Mouse (Mus musculus): ENCODE results near the gene Tbc1d1. TPM values are rescaled to one million over a fixed set of nuclear protein-coding genes. Genes with fewer than 3 reads are reported as not detected.

Tbc1d1 gene
- total and polyA plus RNA-seq, 3 experiments: 26.0 to 38.6 (median 31.9) TPM

- in situ Hi-C loops (cut with MboI; ENCODE audit: low pct_ligation_motif_present, low pct_unique_long_range_greater_than_20kb, low sequenced_read_pairs): loop anchor here (5.0 kb wide), 1 partner anchor 37 kb away; no protein-coding TSS in a partner anchor
- H3K4me2 ChIP-seq (ENCODE audit: insufficient read depth, low read depth, poor library complexity, severe bottlenecking): no peak overlapping the region
- H3K27me3 ChIP-seq (replicated peaks): no peaks in the 10 kb centered on the region
- H3K27ac ChIP-seq (ENCODE audit: insufficient read depth, low read depth): no peak overlapping the region
- dilution Hi-C loops (cut with MboI; ENCODE audit: extremely low pct_ligation_motif_present, extremely low pct_unique_long_range_greater_than_20kb, low sequenced_read_pairs): no loop called here
- H3K79me2 ChIP-seq (replicated peaks; ENCODE audit: control insufficient read depth, extremely low read depth, insufficient read depth, poor library complexity, severe bottlenecking): no peaks in the 10 kb centered on the region; the same call in 1 of the 2 replicates
- DNase-seq (ENCODE audit: extremely low read depth): no peak
- no peak overlapping the region for H3K4me3 ChIP-seq (replicated peaks in 1 of 3; ENCODE audit: low read depth in 2 of 3, low read length in 2 of 3, poor library complexity in 1 of 3)
- H3K9ac ChIP-seq (ENCODE audit: insufficient read depth, low read depth): no peak overlapping the region
- peaks cover 15 to 50% of the 10 kb centered on the region in 2 experiments for H3K4me1 ChIP-seq (ENCODE audit: control insufficient read depth in 1 of 2, insufficient read depth in 2 of 2)
- TF ChIP-seq RCOR1 (conservative IDR thresholded peaks at IDR 0.05; ENCODE audit: low read depth, low read length): no peak
- no peak for TF ChIP-seq EP300 (IDR thresholded peaks at IDR 0.05; ENCODE audit: low read length)
- TF ChIP-seq POLR2A (IDR thresholded peaks at IDR 0.05; ENCODE audit: low read depth, low read length): no peak
- no peak for TF ChIP-seq BHLHE40 (IDR thresholded peaks at IDR 0.05; ENCODE audit: low read depth, low read length)
- TF ChIP-seq JUN (IDR thresholded peaks at IDR 0.05; ENCODE audit: insufficient read depth, low read depth, low read length): no peak
- no peak for TF ChIP-seq MEF2A (IDR thresholded peaks at IDR 0.05; ENCODE audit: borderline replicate concordance, low read depth, low read length)
- no peak for TF ChIP-seq MAFK (IDR thresholded peaks at IDR 0.05; ENCODE audit: insufficient replicate concordance, low read length)
- peaks cover 0 to 24% of the 10 kb centered on the region in 2 experiments for H3K36me3 ChIP-seq (replicated peaks in 1 of 2; ENCODE audit: control insufficient read depth in 1 of 2, insufficient read depth in 1 of 2, low read length in 1 of 2)
- no peaks in the 10 kb centered on the region for H3K9me3 ChIP-seq (replicated peaks; ENCODE audit: low read length)
Observed at GRCm38 (mm10) chr5:64244745-64245144, 88.6 kb downstream of the Tbc1d1 start.

GRCm38 (mm10) chr5:64251435-64251834 lies 95.3 kb downstream of the Tbc1d1 start:
- DNase-seq (ENCODE audit: extremely low read depth): no peak
- Histone ChIP-seq H3K9ac (ENCODE audit: insufficient read depth, low read depth) (no peak overlapping the region), H3K36me3 (replicated peaks in 1 of 2; ENCODE audit: control insufficient read depth in 1 of 2, insufficient read depth in 1 of 2, low read length in 1 of 2) (peaks cover 1 to 33% of the 10 kb centered on the region in 2 experiments), H3K27ac (ENCODE audit: insufficient read depth, low read depth) (no peak overlapping the region), H3K9me3 (replicated peaks; ENCODE audit: low read length) (no peaks in the 10 kb centered on the region), H3K4me1 (ENCODE audit: control insufficient read depth in 1 of 2, insufficient read depth in 2 of 2) (peaks cover 0 to 6% of the 10 kb centered on the region in 2 experiments; a peak in 1 of 4 replicates), H3K79me2 (replicated peaks; ENCODE audit: control insufficient read depth, extremely low read depth, insufficient read depth, poor library complexity, severe bottlenecking) (no peaks in the 10 kb centered on the region; the same call in 1 of the 2 replicates), H3K4me3 (replicated peaks in 1 of 3; ENCODE audit: low read depth in 2 of 3, low read length in 2 of 3, poor library complexity in 1 of 3) (no peak overlapping the region), H3K27me3 (replicated peaks) (no peaks in the 10 kb centered on the region), H3K4me2 (ENCODE audit: insufficient read depth, low read depth, poor library complexity, severe bottlenecking) (no peak overlapping the region)
- in situ Hi-C loops (cut with MboI; ENCODE audit: low pct_ligation_motif_present, low pct_unique_long_range_greater_than_20kb, low sequenced_read_pairs) (loop anchor here (25.0 kb wide), 1 partner anchor 339 kb away; no protein-coding TSS in a partner anchor), dilution Hi-C loops (cut with MboI; ENCODE audit: extremely low pct_ligation_motif_present, extremely low pct_unique_long_range_greater_than_20kb, low sequenced_read_pairs) (no loop called here)
- TF ChIP-seq TCF12 (IDR thresholded peaks at IDR 0.05; ENCODE audit: low read depth, low read length) (no peak), IRF4 (IDR thresholded peaks at IDR 0.05; ENCODE audit: low read depth, low read length) (no peak), JUN (IDR thresholded peaks at IDR 0.05; ENCODE audit: insufficient read depth, low read depth, low read length) (no peak), JUND (conservative IDR thresholded peaks at IDR 0.05; ENCODE audit: low read depth, low read length) (no peak), MYC (IDR thresholded peaks at IDR 0.05; ENCODE audit: low read depth, low read length) (no peak), ETS1 (conservative IDR thresholded peaks at IDR 0.05; ENCODE audit: low read depth, low read length) (no peak), BHLHE40 (IDR thresholded peaks at IDR 0.05; ENCODE audit: low read depth, low read length) (no peak), NELFE (IDR thresholded peaks at IDR 0.05; ENCODE audit: low read depth, low read length) (no peak), NRF1 (IDR thresholded peaks at IDR 0.05; ENCODE audit: low read depth, low read length) (no peak), ZMIZ1 (IDR thresholded peaks at IDR 0.05; ENCODE audit: low read depth, low read length) (no peak), MAX (IDR thresholded peaks at IDR 0.05; ENCODE audit: low read length) (no peak), SIN3A (IDR thresholded peaks at IDR 0.05; ENCODE audit: low read length) (no peak), PAX5 (IDR thresholded peaks at IDR 0.05; ENCODE audit: low read length) (no peak), EP300 (IDR thresholded peaks at IDR 0.05; ENCODE audit: low read length) (no peak), UBTF (IDR thresholded peaks at IDR 0.05; ENCODE audit: low read depth, low read length) (no peak), RCOR1 (conservative IDR thresholded peaks at IDR 0.05; ENCODE audit: low read depth, low read length) (no peak), CHD2 (IDR thresholded peaks at IDR 0.05; ENCODE audit: low read length) (no peak), MAFK (IDR thresholded peaks at IDR 0.05; ENCODE audit: insufficient replicate concordance, low read length) (no peak)
